In the genomic region with DNA sequence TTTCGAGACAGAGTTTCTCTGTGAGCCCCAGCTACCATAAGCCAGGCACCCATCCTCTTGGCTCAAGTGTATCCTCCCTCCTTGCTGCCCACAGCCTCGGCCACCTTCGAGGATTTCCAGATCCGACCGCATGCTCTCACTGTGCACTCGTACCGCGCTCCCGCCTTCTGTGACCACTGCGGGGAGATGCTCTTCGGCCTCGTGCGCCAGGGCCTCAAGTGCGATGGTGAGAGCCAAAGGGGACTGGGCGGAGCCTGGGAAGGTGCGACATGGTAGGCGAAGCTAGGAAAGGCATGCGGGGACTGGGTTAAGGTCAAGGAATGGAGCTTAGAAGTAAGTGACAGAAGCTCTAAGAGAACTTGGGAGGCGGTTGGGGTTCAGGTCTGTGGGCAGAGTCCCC, we compare ENCODE assay signal across 24 mouse cellular contexts. TPM values are rescaled to one million over a fixed set of nuclear protein-coding genes. Genes with fewer than 3 reads are reported as not detected.
DNase-seq lines count a peak whose midpoint lies in the region; ATAC-seq and TF ChIP-seq lines count a peak whose summit lies in the region.
"Had no signal": no experiment of that assay in that cellular context is flagged by ENCODE, and none has a peak within 500 bp of the region (broad histone marks: within the 10 kb centered on the region; RNA-seq: fewer than 3 reads in every experiment).

No protein-coding gene starts in this region.

- no peak overlapping the region for H3K4me2 ChIP-seq in midbrain, embryonic 14.5 days (ENCODE audit: low read length)
- H3K4me2 ChIP-seq: forebrain, embryonic 13.5 days; heart, embryonic 13.5 days; hindbrain, embryonic 14.5 days had no signal

- no peak for TF ChIP-seq CTCF in gastrocnemius, adult 2 months (IDR thresholded peaks at IDR 0.05)
- no peak for TF ChIP-seq CTCF in E14TG2a.4 (conservative IDR thresholded peaks at IDR 0.05; ENCODE audit: low read length)

- H3K4me3 ChIP-seq in gastrocnemius, adult 2 months = no peak overlapping the region
- H3K4me3 ChIP-seq in megakaryocyte, embryonic 14.5 days (replicated peaks) = peak overlapping the region; percentile 18
- H3K4me3 ChIP-seq in E14TG2a.4 (replicated peaks; ENCODE audit: low read length) = 0 out of 2 replicates have a peak overlapping the region, but pooled peaks have one; percentile 23
- H3K4me3 ChIP-seq in brown adipose tissue, adult 24 weeks (ENCODE audit: insufficient read depth, low read depth, low read length) = no peak overlapping the region
- H3K4me3 ChIP-seq in midbrain, embryonic 14.5 days (replicated peaks; ENCODE audit: low read depth, low read length) = no peak overlapping the region
- H3K4me3 ChIP-seq: forebrain, embryonic 10.5 days; forebrain, embryonic 13.5 days; heart, embryonic 10.5 days; heart, embryonic 13.5 days had no signal

- no peaks in the 10 kb centered on the region for H3K27me3 ChIP-seq in megakaryocyte, embryonic 14.5 days (replicated peaks)
- H3K27me3 ChIP-seq in E14TG2a.4 (ENCODE audit: insufficient read depth, low read length) = peaks cover 48% of the 10 kb centered on the region
- no peaks in the 10 kb centered on the region for H3K27me3 ChIP-seq in midbrain, embryonic 14.5 days (ENCODE audit: control insufficient read depth, insufficient read depth, low read length)
- H3K27me3 ChIP-seq: forebrain, embryonic 13.5 days; heart, embryonic 13.5 days had no signal

- peaks cover 68% of the 10 kb centered on the region for H3K36me3 ChIP-seq in megakaryocyte, embryonic 14.5 days (replicated peaks; ENCODE audit: low read length)
- H3K36me3 ChIP-seq in E14TG2a.4 (ENCODE audit: insufficient read depth, low read length) = peaks cover 13% of the 10 kb centered on the region; the same call in 1 of the 2 replicates
- H3K36me3 ChIP-seq in midbrain, embryonic 14.5 days (ENCODE audit: control insufficient read depth, insufficient read depth, low read length) = peaks cover 24% of the 10 kb centered on the region

- intact Hi-C loops in gastrocnemius, adult 2 months (cut with DNase I) = no loop called here

- 86% methylated on average over 19 of the region's 19 CpGs for WGBS in midbrain, embryonic 14.5 days

- H3K4me1 ChIP-seq in megakaryocyte, embryonic 14.5 days = peaks cover 49% of the 10 kb centered on the region
- H3K4me1 ChIP-seq in E14TG2a.4 (replicated peaks; ENCODE audit: low read depth, low read length) = peaks cover 56% of the 10 kb centered on the region
- peaks cover 3% of the 10 kb centered on the region; the same call in 1 of the 2 replicates for H3K4me1 ChIP-seq in brown adipose tissue, adult 24 weeks (ENCODE audit: control insufficient read depth, insufficient read depth, insufficient read length, low read length)
- peaks cover 12% of the 10 kb centered on the region for H3K4me1 ChIP-seq in midbrain, embryonic 14.5 days (ENCODE audit: control insufficient read depth, insufficient read depth, low read length)

- H3K27ac ChIP-seq in gastrocnemius, adult 2 months = peak overlapping the region; percentile 35; the same call in 1 of the 2 replicates
- peak overlapping the region; percentile 0; the same call in 1 of the 2 replicates for H3K27ac ChIP-seq in brown adipose tissue, adult 24 weeks (replicated peaks; ENCODE audit: low read depth, low read length)
- no peak overlapping the region for H3K27ac ChIP-seq in midbrain, embryonic 14.5 days (replicated peaks; ENCODE audit: low read depth, low read length)
- H3K27ac ChIP-seq: forebrain, embryonic 10.5 days; forebrain, embryonic 13.5 days; heart, embryonic 10.5 days; heart, embryonic 13.5 days; hindbrain, embryonic 14.5 days; hindbrain, postnatal 0 days had no signal

- no peak for ATAC-seq in megakaryocyte, adult 5-6 weeks (ENCODE audit: poor library complexity, severe bottlenecking)
- ATAC-seq in midbrain, embryonic 14.5 days (ENCODE audit: low FRiP score, low TSS enrichment) = no peak
- ATAC-seq: activated CD4-positive, CD25-positive, alpha-beta regulatory T cell, adult 4 months; forebrain, embryonic 13.5 days; forebrain, embryonic 16.5 days; hindbrain, postnatal 0 days; inflammation-experienced regulatory T-cells, adult 6 months had no signal

- no peaks in the 10 kb centered on the region for H3K9me3 ChIP-seq in megakaryocyte, embryonic 14.5 days
- no peaks in the 10 kb centered on the region for H3K9me3 ChIP-seq in E14TG2a.4 (ENCODE audit: low read length)
- H3K9me3 ChIP-seq in midbrain, embryonic 14.5 days (ENCODE audit: control insufficient read depth, low read length) = no peaks in the 10 kb centered on the region
- H3K9me3 ChIP-seq: forebrain, embryonic 10.5 days; forebrain, embryonic 13.5 days; heart, embryonic 10.5 days; heart, embryonic 13.5 days had no signal

- DNase-seq in gastrocnemius, adult 2 months = no peak
- no peak for DNase-seq in gastrocnemius, postnatal 10 days
- DNase-seq in midbrain, embryonic 14.5 days = no peak
- DNase-seq: adrenal gland, adult 8-10 months; adrenal gland, postnatal 25 days; cerebellum, adult 18-20 months; cerebellum, adult 9-10 months; cerebellum, postnatal 14 days; gastrocnemius, postnatal 25 days; heart, postnatal 14 days; heart, postnatal 4 days had no signal

- no peak overlapping the region for H3K9ac ChIP-seq in midbrain, embryonic 14.5 days (replicated peaks; ENCODE audit: low read length)
- H3K9ac ChIP-seq: forebrain, embryonic 13.5 days; heart, embryonic 13.5 days; hindbrain, embryonic 14.5 days had no signal

RNA-seq across cellular contexts. Expression of a gene that starts 4.8 kb away (rescaled TPM):
- total RNA-seq in gastrocnemius, adult 2 months (2021) = 1 to 10 TPM; 3.9 to 8.2 TPM
- 10 to 100 TPM in 1 of 2 experiments, 1 to 10 TPM in 1; 9.8 to 14.0 TPM for total RNA-seq in gastrocnemius, postnatal 10 days (2021)
- 54.4 and 70.1 TPM in 2 replicates for polyA plus RNA-seq in megakaryocyte, embryonic 14.5 days (2012; ENCODE audit: insufficient read depth, low replicate concordance)
- total RNA-seq in megakaryocyte, adult 5-6 weeks (2015) = 8.8 and 14.0 TPM in 2 replicates
- total RNA-seq in megakaryocyte, adult 5-6 weeks (2017) = 9.4 and 10.1 TPM in 2 replicates
- 8.5 and 11.3 TPM in 2 replicates for polyA plus RNA-seq in brown adipose tissue, adult 24 weeks (2012; ENCODE audit: insufficient read depth, insufficient read length, missing spikeins)
- 4.4 and 5.7 TPM in 2 replicates for polyA plus RNA-seq in midbrain, embryonic 14.5 days (2014; fragmentation: Nextera tagmentation; extraction: Ambion mirVana)

RNA-seq across cellular contexts. Expression of a gene that starts 27.6 kb away (rescaled TPM):
- 1 to 10 TPM in 1 of 2 experiments, under 1 TPM in 1; 0.99 to 1.7 TPM for total RNA-seq in gastrocnemius, adult 2 months (2021)
- total RNA-seq in gastrocnemius, postnatal 10 days (2021) = 10 to 100 TPM in 1 of 2 experiments, 1 to 10 TPM in 1; 9.5 to 10.9 TPM
- 3.3 and 10.9 TPM in 2 replicates for polyA plus RNA-seq in megakaryocyte, embryonic 14.5 days (2012; ENCODE audit: insufficient read depth, low replicate concordance)
- 0.09 and 0.23 TPM in 2 replicates for total RNA-seq in megakaryocyte, adult 5-6 weeks (2015)
- 0.15 and 0.16 TPM in 2 replicates for total RNA-seq in megakaryocyte, adult 5-6 weeks (2017)
- polyA plus RNA-seq in brown adipose tissue, adult 24 weeks (2012; ENCODE audit: insufficient read depth, insufficient read length, missing spikeins) = 0.79 and 2.1 TPM in 2 replicates
- 4.9 and 6.2 TPM in 2 replicates for polyA plus RNA-seq in midbrain, embryonic 14.5 days (2014; fragmentation: Nextera tagmentation; extraction: Ambion mirVana)
- polyA plus RNA-seq: activated CD4-positive, CD25-positive, alpha-beta regulatory T cell, adult 4 months; inflammation-experienced regulatory T-cells, adult 6 months had no signal

RNA-seq across cellular contexts. Expression of a gene that starts 31.0 kb away (rescaled TPM):
- 10 to 100 TPM; 51.2 to 58.3 TPM for total RNA-seq in gastrocnemius, adult 2 months (2021)
- 10 to 100 TPM; 23.2 to 23.3 TPM for total RNA-seq in gastrocnemius, postnatal 10 days (2021)
- 14.8 and 21.1 TPM in 2 replicates for polyA plus RNA-seq in megakaryocyte, embryonic 14.5 days (2012; ENCODE audit: insufficient read depth, low replicate concordance)
- total RNA-seq in megakaryocyte, adult 5-6 weeks (2015) = 8.1 and 12.4 TPM in 2 replicates
- 8.1 and 10.6 TPM in 2 replicates for total RNA-seq in megakaryocyte, adult 5-6 weeks (2017)
- polyA plus RNA-seq in brown adipose tissue, adult 24 weeks (2012; ENCODE audit: insufficient read depth, insufficient read length, missing spikeins) = 8.4 and 11.1 TPM in 2 replicates
- 38.5 and 48.7 TPM in 2 replicates for polyA plus RNA-seq in midbrain, embryonic 14.5 days (2014; fragmentation: Nextera tagmentation; extraction: Ambion mirVana)

RNA-seq across cellular contexts. Expression of a gene that starts 31.8 kb away (rescaled TPM):
- 10 to 100 TPM; 16.2 to 16.6 TPM for total RNA-seq in gastrocnemius, adult 2 months (2021)
- 10 to 100 TPM; 42.3 to 46.1 TPM for total RNA-seq in gastrocnemius, postnatal 10 days (2021)
- polyA plus RNA-seq in megakaryocyte, embryonic 14.5 days (2012; ENCODE audit: insufficient read depth, low replicate concordance) = 83.0 and 118 TPM in 2 replicates
- total RNA-seq in megakaryocyte, adult 5-6 weeks (2015) = 25.7 and 27.6 TPM in 2 replicates
- total RNA-seq in megakaryocyte, adult 5-6 weeks (2017) = 45.9 and 50.0 TPM in 2 replicates
- polyA plus RNA-seq in brown adipose tissue, adult 24 weeks (2012; ENCODE audit: insufficient read depth, insufficient read length, missing spikeins) = 19.4 and 21.5 TPM in 2 replicates
- 213 and 219 TPM in 2 replicates for polyA plus RNA-seq in midbrain, embryonic 14.5 days (2014; fragmentation: Nextera tagmentation; extraction: Ambion mirVana)

RNA-seq across cellular contexts. Expression of a gene that starts 44.1 kb away (rescaled TPM):
- not detected for total RNA-seq in gastrocnemius, adult 2 months (2021)
- total RNA-seq in gastrocnemius, postnatal 10 days (2021) = 1 to 10 TPM; 1.3 to 2.7 TPM
- not detected in 2 replicates for polyA plus RNA-seq in megakaryocyte, embryonic 14.5 days (2012; ENCODE audit: insufficient read depth, low replicate concordance)
- not detected in 2 replicates for total RNA-seq in megakaryocyte, adult 5-6 weeks (2015)
- 0.48 TPM in 1 of 2 replicates, not detected in the other for total RNA-seq in megakaryocyte, adult 5-6 weeks (2017)
- polyA plus RNA-seq in brown adipose tissue, adult 24 weeks (2012; ENCODE audit: insufficient read depth, insufficient read length, missing spikeins) = not detected in 2 replicates
- 11.7 and 17.2 TPM in 2 replicates for polyA plus RNA-seq in midbrain, embryonic 14.5 days (2014; fragmentation: Nextera tagmentation; extraction: Ambion mirVana)
- total RNA-seq: gastrocnemius, postnatal 25 days had no signal
- polyA plus RNA-seq: activated CD4-positive, CD25-positive, alpha-beta regulatory T cell, adult 4 months; inflammation-experienced regulatory T-cells, adult 6 months had no signal

Comparison
In these comparisons a context has a peak if more than half of its experiments do, and no peak if none do; other contexts are left out.
1. H3K4me3 ChIP-seq: peak in megakaryocyte, embryonic 14.5 days (single experiment) and E14TG2a.4 (single experiment); none in gastrocnemius, adult 2 months (single experiment), brown adipose tissue, adult 24 weeks (single experiment) and midbrain, embryonic 14.5 days (single experiment).